Mouse (Mus musculus) heart, postnatal 0 days (tissue): ENCODE data around the gene Cacfd1.

Source experiments
- CTCF ChIP-seq: IDR thresholded peaks from 2 replicates; pipeline ENCODE4 v1.5.1; 2016; ENCODE audit warnings: antibody characterized with exemption, control low read depth, low read depth
- EP300 ChIP-seq: IDR thresholded peaks from 2 replicates; pipeline ENCODE4 v1.6.1; 2016; ENCODE audit warnings: antibody characterized with exemption, low read depth

DNA sequence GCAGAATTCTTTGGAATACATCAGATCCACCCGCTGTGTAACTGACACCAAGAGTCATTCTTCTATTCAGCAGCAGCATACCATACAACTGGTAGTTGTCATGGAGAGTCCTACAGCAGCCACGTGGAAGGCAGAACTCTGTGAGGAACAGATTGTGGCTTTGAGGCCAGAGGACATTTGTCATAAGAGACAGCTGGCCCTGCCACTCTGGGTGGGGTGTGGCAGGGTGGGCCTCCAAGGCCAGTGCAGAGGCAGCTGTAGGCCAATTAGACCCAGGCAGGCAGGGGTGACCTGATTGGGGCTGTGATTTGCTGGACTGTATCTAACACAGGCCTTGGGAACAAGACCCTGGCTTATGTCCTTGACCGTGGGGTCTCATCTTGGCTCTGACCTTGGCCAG is 59.9 kb downstream of the Cacfd1 start:
- TF ChIP-seq CTCF: no peak
- TF ChIP-seq EP300: no peak
